Mouse (Mus musculus) midbrain, embryonic 16.5 days (tissue): ENCODE measurements around the gene Rtn3. TPM values are rescaled to one million over a fixed set of nuclear protein-coding genes. Genes with fewer than 3 reads are reported as not detected.

Experiments used
- ATAC-seq: fragments of 200-750 bp; cut with Nextera tagmentation; 2 replicates; pipeline ENCODE4 v1.8.0; 2017; ENCODE audit warnings: moderate TSS enrichment
- H3K27ac ChIP-seq: fragments of 300-500 bp; sonication (generic); 2 replicates; pipeline ENCODE4 v1.5.1; 2014; ENCODE audit warnings: mild to moderate bottlenecking, low read length, mixed read lengths
- H3K27me3 ChIP-seq: fragments of 300-500 bp; sonication (generic); 2 replicates; pipeline ENCODE4 v1.6.1; 2014; ENCODE audit warnings: low read depth, low read length, mixed read lengths; ENCODE audit not compliant: control insufficient read depth, insufficient read depth
- H3K36me3 ChIP-seq: fragments of 300-500 bp; sonication (generic); 2 replicates; pipeline ENCODE4 v1.6.1; 2014; ENCODE audit warnings: mild to moderate bottlenecking, low read length, moderate library complexity, mixed read lengths; ENCODE audit not compliant: control insufficient read depth, insufficient read depth
- H3K4me1 ChIP-seq: fragments of 300-500 bp; sonication (generic); 2 replicates; pipeline ENCODE4 v1.6.1; 2014; ENCODE audit warnings: mild to moderate bottlenecking, low read length, mixed read lengths; ENCODE audit not compliant: control insufficient read depth, insufficient read depth
- H3K4me2 ChIP-seq: fragments of 300-500 bp; sonication (generic); 2 replicates; pipeline ENCODE4 v1.6.1; 2014; ENCODE audit warnings: mild to moderate bottlenecking, low read length, mixed read lengths
- H3K4me3 ChIP-seq: fragments of 300-500 bp; sonication (generic); 2 replicates; pipeline ENCODE4 v1.5.1; 2014; ENCODE audit warnings: low read depth, mild to moderate bottlenecking, low read length, moderate library complexity, mixed read lengths
- H3K9ac ChIP-seq: fragments of 300-500 bp; sonication (generic); 2 replicates; pipeline ENCODE4 v1.6.1; 2014; ENCODE audit warnings: low read depth, low read length, mixed read lengths
- H3K9me3 ChIP-seq: fragments of 300-500 bp; sonication (generic); replicated peaks from 2 replicates; pipeline ENCODE4 v1.6.1; 2014; ENCODE audit warnings: mild to moderate bottlenecking, low read length, mixed read lengths; ENCODE audit not compliant: control insufficient read depth, poor library complexity, severe bottlenecking
- WGBS: fragments of 180-500 bp; shearing (Covaris S2); extraction: QIAGEN DNeasy Blood & Tissue Kit; methylation state at CpG from one replicate; pipeline ENCODE4 v1.1.7; 2014; 5-methylcytosine and 5-hydroxymethylcytosine counted together
- polyA plus RNA-seq: library from polyadenylated mRNA; unstranded; fragments of >200 nt; fragmentation: Nextera tagmentation; extraction: Ambion mirVana; gene quantifications from 2 replicates; pipeline ENCODE4 v1.2.1, GENCODE M21; 2015

Gene Rtn3
- polyA plus RNA-seq, 1 experiment from 2014 or later: 682 TPM

DNA sequence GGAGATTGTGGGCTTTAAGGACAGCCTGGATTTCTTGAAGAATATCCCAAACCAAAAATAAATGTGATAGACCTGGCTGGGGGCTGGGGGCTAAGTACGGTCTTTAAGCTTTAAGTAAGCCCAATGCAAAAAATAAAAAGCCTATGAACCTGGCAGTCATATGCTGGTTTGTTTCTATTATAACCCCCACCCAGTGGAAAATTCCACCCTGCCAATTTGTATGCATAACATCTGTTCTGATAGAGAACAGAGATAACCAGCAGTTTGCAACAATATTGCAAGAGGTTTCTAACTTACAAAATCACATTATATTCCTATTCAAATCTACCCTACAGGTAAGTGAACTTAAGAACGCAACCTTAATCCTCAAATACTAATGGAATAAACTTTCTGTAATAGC lies 12.4 kb downstream of the Rtn3 start:
- H3K9me3 ChIP-seq: no peaks in the 10 kb centered on the region
- ATAC-seq: no peak
- peaks cover 4% of the 10 kb centered on the region; the same call in 1 of the 2 replicates for H3K4me1 ChIP-seq
- no peaks in the 10 kb centered on the region for H3K27me3 ChIP-seq
- 92% methylated on average over 2 of the region's 2 CpGs for WGBS
- H3K36me3 ChIP-seq: peaks cover 2% of the 10 kb centered on the region; the same call in 1 of the 2 replicates
- no peak overlapping the region for H3K4me2 ChIP-seq
- H3K9ac ChIP-seq: no peak overlapping the region
- H3K27ac ChIP-seq: no peak overlapping the region
- H3K4me3 ChIP-seq: no peak overlapping the region

- no peak overlapping the region for H3K27ac ChIP-seq
- H3K4me2 ChIP-seq: no peak overlapping the region
- H3K9ac ChIP-seq: no peak overlapping the region
- peaks cover 4% of the 10 kb centered on the region; the same call in 1 of the 2 replicates for H3K4me1 ChIP-seq
- no peaks in the 10 kb centered on the region for H3K9me3 ChIP-seq
- no peaks in the 10 kb centered on the region for H3K27me3 ChIP-seq
- no peak for ATAC-seq
- no peak overlapping the region for H3K4me3 ChIP-seq
- H3K36me3 ChIP-seq: peaks cover 2% of the 10 kb centered on the region; the same call in 1 of the 2 replicates
Observed at GRCm38 (mm10) chr19:7467915-7468314, 15.2 kb downstream of the Rtn3 start.

DNA sequence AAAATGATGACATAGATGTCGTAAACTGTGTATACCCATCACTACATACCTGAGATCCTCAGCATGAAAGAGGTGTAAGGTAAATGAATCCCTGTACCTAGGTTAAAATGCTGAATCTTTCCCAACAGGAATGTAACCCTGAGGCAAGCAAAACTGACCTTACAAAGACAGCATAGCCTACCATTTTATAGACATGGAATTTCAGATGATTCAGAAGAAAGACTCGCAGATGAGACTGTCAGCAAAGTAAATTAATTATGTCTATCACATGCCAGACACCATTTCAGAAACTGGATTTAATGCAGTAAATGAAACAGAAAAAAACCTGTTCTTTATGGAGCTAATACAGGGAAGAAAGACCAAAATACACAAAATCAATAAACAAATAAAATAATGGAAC lies 23.7 kb downstream of the Rtn3 start:
- WGBS: 89% methylated on average over 2 of the region's 2 CpGs
- ATAC-seq: no peak
- H3K4me1 ChIP-seq: peaks cover 7% of the 10 kb centered on the region; the same call in 1 of the 2 replicates
- H3K9me3 ChIP-seq: no peaks in the 10 kb centered on the region
- H3K4me2 ChIP-seq: no peak overlapping the region
- no peaks in the 10 kb centered on the region for H3K27me3 ChIP-seq
- H3K27ac ChIP-seq: no peak overlapping the region
- H3K36me3 ChIP-seq: no peaks in the 10 kb centered on the region
- no peak overlapping the region for H3K4me3 ChIP-seq
- H3K9ac ChIP-seq: no peak overlapping the region

GRCm38 (mm10) chr19:7458901-7459300 lies 24.2 kb downstream of the Rtn3 start:
- Histone ChIP-seq H3K4me1 (peaks cover 7% of the 10 kb centered on the region; the same call in 1 of the 2 replicates), H3K4me2 (no peak overlapping the region), H3K27ac (no peak overlapping the region), H3K36me3 (no peaks in the 10 kb centered on the region), H3K27me3 (no peaks in the 10 kb centered on the region), H3K9me3 (no peaks in the 10 kb centered on the region), H3K9ac (no peak overlapping the region), H3K4me3 (no peak overlapping the region)
- no peak for ATAC-seq

DNA sequence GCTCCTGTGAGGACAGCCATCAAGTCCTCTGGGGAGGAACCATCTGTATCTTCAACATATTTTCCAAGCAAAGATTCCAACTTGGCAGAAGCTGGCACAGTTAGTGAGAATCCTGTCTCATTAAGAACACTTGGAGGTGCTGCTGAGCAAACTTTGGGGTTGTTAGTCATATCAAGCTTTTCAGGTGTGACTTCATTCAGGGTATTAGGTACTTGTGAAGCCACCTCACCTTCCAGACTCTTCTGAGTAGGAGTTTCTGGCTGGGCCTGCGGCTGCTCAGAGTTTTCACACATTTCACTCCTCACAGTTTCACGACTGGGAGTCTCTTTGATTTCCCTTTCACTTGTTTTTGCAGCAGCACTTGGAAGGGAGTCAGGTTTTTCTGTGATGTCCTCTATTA lies 26.3 kb downstream of the Rtn3 start:
- H3K27me3 ChIP-seq: no peaks in the 10 kb centered on the region
- no peak for ATAC-seq
- peaks cover 9% of the 10 kb centered on the region; the same call in 1 of the 2 replicates for H3K4me1 ChIP-seq
- no peak overlapping the region for H3K9ac ChIP-seq
- no peak overlapping the region for H3K4me2 ChIP-seq
- 76% methylated on average over 2 of the region's 2 CpGs for WGBS
- no peaks in the 10 kb centered on the region for H3K36me3 ChIP-seq
- no peaks in the 10 kb centered on the region for H3K9me3 ChIP-seq
- H3K27ac ChIP-seq: no peak overlapping the region
- no peak overlapping the region for H3K4me3 ChIP-seq

GRCm38 (mm10) chr19:7445596-7445995 lies 37.5 kb downstream of the Rtn3 start:
- no peaks in the 10 kb centered on the region for H3K27me3 ChIP-seq
- H3K4me3 ChIP-seq: no peak overlapping the region
- H3K4me1 ChIP-seq: no peaks in the 10 kb centered on the region
- H3K9ac ChIP-seq: no peak overlapping the region
- no peak for ATAC-seq
- H3K9me3 ChIP-seq: no peaks in the 10 kb centered on the region
- H3K36me3 ChIP-seq: no peaks in the 10 kb centered on the region
- WGBS: 100% methylated on average over 1 of the region's 1 CpGs
- no peak overlapping the region for H3K27ac ChIP-seq
- H3K4me2 ChIP-seq: no peak overlapping the region

DNA sequence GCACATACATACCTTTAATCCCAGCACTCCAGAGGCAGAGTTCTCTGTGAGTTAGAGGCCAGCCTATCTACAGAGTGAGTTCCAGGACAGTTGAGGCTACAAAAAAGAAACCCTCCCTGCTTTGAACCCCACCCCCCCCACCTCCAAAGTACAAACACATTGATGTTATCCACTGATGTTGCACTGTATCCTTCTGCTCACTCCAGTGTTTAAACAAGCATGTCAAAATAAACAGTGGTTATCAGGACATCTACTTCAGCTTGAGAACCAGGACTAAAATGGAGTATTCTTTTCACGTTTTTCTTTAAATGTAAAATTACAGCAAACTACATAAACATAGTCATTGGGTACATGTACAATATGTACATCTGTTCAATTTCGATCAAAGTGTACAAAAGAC lies 38.0 kb downstream of the Rtn3 start:
- whole genome bisulfite sequencing: 95% methylated on average over 2 of the region's 2 CpGs
- Histone ChIP-seq H3K36me3 (no peaks in the 10 kb centered on the region), H3K9ac (no peak overlapping the region), H3K4me2 (no peak overlapping the region), H3K4me3 (no peak overlapping the region), H3K4me1 (no peaks in the 10 kb centered on the region), H3K9me3 (no peaks in the 10 kb centered on the region), H3K27ac (no peak overlapping the region), H3K27me3 (no peaks in the 10 kb centered on the region)
- no peak for ATAC-seq

GRCm38 (mm10) chr19:7441493-7441892 lies 41.6 kb downstream of the Rtn3 start:
- WGBS: 60% methylated on average over 14 of the region's 14 CpGs
- Histone ChIP-seq H3K27ac (no peak overlapping the region), H3K9ac (no peak overlapping the region)

GRCm38 (mm10) chr19:7438295-7438694 lies 44.8 kb downstream of the Rtn3 start:
- Histone ChIP-seq H3K36me3 (no peaks in the 10 kb centered on the region; the same call in 1 of the 2 replicates), H3K4me1 (0 out of 2 replicates have a peak, but pooled peaks cover 3% of the 10 kb centered on the region), H3K9me3 (no peaks in the 10 kb centered on the region), H3K4me3 (no peak overlapping the region), H3K27me3 (no peaks in the 10 kb centered on the region), H3K27ac (no peak overlapping the region), H3K4me2 (no peak overlapping the region), H3K9ac (no peak overlapping the region)
- ATAC-seq: no peak

More at GRCm38 (mm10) chr19:7441493-7441892, 41.6 kb downstream of the Rtn3 start:
- Histone ChIP-seq H3K9me3 (no peaks in the 10 kb centered on the region), H3K4me3 (no peak overlapping the region), H3K4me1 (0 out of 2 replicates have a peak, but pooled peaks cover 2% of the 10 kb centered on the region), H3K36me3 (no peaks in the 10 kb centered on the region), H3K4me2 (no peak overlapping the region), H3K27me3 (no peaks in the 10 kb centered on the region)
- peak; percentile 59; the same call in 1 of the 2 replicates for ATAC-seq
